Mouse (Mus musculus) neural tube, embryonic 12.5 days (tissue): ENCODE data around the gene Pbx2. TPM values are rescaled to one million over a fixed set of nuclear protein-coding genes. Genes with fewer than 3 reads are reported as not detected.

ENCODE experiments used
- ATAC-seq: fragments of 200-750 bp; cut with Nextera tagmentation; 2 replicates; pipeline ENCODE4 v1.8.0; 2017; ENCODE audit warnings: low read depth, mild to moderate bottlenecking, moderate TSS enrichment, moderate library complexity; ENCODE audit not compliant: low FRiP score
- H3K27ac ChIP-seq: fragments of 300-500 bp; sonication (generic); 2 replicates; pipeline ENCODE4 v1.5.1; 2016
- H3K27me3 ChIP-seq: fragments of 300-500 bp; sonication (generic); replicated peaks from 2 replicates; pipeline ENCODE4 v1.6.1; 2016; ENCODE audit warnings: mild to moderate bottlenecking
- H3K36me3 ChIP-seq: fragments of 300-500 bp; sonication (generic); 2 replicates; pipeline ENCODE4 v1.6.1; 2016; ENCODE audit warnings: mild to moderate bottlenecking
- H3K4me1 ChIP-seq: fragments of 300-500 bp; sonication (generic); 2 replicates; pipeline ENCODE4 v1.6.1; 2016
- H3K4me2 ChIP-seq: fragments of 300-500 bp; sonication (generic); replicated peaks from 2 replicates; pipeline ENCODE4 v1.6.1; 2016; ENCODE audit warnings: mild to moderate bottlenecking
- H3K4me3 ChIP-seq: fragments of 300-500 bp; sonication (generic); 2 replicates; pipeline ENCODE4 v1.5.1; 2016
- H3K9ac ChIP-seq: fragments of 300-500 bp; sonication (generic); 2 replicates; pipeline ENCODE4 v1.6.1; 2016; ENCODE audit warnings: mild to moderate bottlenecking
- H3K9me3 ChIP-seq: fragments of 300-500 bp; sonication (generic); 2 replicates; pipeline ENCODE4 v1.6.1; 2016; ENCODE audit warnings: mild to moderate bottlenecking
- WGBS: fragments of 180-500 bp; shearing (Covaris S2); methylation state at CpG from one replicate; pipeline ENCODE4 v1.1.7; 2016; 5-methylcytosine and 5-hydroxymethylcytosine counted together
- polyA plus RNA-seq: library from polyadenylated mRNA; unstranded; fragments of >200 nt; fragmentation: Nextera tagmentation; extraction: Ambion mirVana; gene quantifications from 2 replicates; pipeline ENCODE4 v1.2.1, GENCODE M21; 2016

Pbx2 gene
- polyA plus RNA-seq, 1 experiment from 2014 or later = 17.1 TPM

DNA sequence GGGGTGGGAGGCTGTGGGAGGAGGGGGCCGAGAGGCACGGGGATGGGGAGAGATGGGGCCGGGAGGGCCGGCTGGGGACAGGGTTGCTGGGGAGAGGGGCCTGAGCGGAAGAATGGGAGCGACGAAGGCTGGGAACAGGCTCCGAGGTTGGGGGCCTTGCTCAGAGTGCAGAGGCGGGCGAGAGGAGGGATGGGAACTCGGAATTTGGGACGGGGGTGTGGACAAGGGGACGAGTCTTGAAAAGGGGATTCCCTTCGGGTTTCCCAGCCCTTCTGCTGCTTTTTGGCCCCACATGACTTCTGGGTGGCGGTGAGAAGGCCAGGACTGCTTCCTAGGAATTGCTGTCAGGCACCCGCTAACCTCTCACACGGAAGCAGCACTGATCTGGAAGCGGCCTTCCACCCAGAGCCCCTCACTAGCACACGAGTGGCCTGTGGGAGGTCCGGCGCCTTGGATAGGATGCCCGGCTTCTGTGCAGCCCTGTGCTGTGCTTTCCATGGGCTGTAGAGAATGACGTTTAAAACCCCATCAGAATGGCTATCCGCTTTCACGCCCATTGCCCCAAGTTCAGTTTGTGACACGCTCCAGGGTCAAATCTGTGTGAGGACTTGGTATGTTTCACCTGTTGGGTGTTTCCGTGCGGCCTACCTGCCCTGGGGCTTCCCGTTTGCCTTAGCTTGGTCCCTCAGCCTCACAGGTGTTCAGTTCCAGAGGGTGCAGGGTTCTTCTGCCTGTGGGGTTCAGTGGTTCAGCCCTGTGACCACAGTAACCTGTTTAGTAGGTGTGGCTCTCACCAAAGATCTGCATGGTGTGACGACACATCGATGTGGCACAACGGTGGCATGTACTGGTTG is 15.3 kb downstream of the Pbx2 start:
- no peaks in the 10 kb centered on the region for H3K27me3 ChIP-seq
- H3K36me3 ChIP-seq = peaks cover 34% of the 10 kb centered on the region
- H3K4me2 ChIP-seq = peak overlapping the region; percentile 89
- H3K9me3 ChIP-seq = no peaks in the 10 kb centered on the region
- WGBS = 18% methylated on average over 32 of the region's 32 CpGs
- ATAC-seq = no peak
- H3K9ac ChIP-seq = peak overlapping the region; percentile 99
- peak overlapping the region; percentile 78 for H3K27ac ChIP-seq
- peak overlapping the region; percentile 98 for H3K4me3 ChIP-seq
- H3K4me1 ChIP-seq = peaks cover 50% of the 10 kb centered on the region

DNA sequence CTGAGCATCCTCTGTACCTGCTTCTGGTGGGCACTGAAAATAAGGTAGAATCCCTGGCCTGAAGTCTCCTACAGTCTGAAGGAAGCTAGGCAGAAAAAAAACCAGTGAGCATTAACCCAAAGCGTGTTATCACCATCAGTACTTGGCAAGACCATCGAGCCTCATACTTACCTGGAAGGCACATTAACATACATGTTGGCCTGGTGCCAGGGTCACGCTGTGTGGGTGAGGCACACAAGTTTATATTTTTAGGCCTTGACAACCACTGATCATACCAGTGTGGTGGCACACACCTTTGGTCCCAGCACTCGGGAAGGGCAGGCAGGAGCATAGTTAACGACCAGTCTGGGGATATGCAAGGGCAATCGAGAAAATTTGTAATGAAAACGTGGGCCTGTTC is 16.9 kb downstream of the Pbx2 start:
- Histone ChIP-seq H3K4me1 (peaks cover 39% of the 10 kb centered on the region), H3K27me3 (no peaks in the 10 kb centered on the region), H3K4me3 (no peak overlapping the region), H3K4me2 (no peak overlapping the region), H3K27ac (no peak overlapping the region), H3K36me3 (peaks cover 43% of the 10 kb centered on the region), H3K9me3 (no peaks in the 10 kb centered on the region), H3K9ac (0 out of 2 replicates have a peak overlapping the region, but pooled peaks have one; percentile 13)
- no peak for ATAC-seq
- WGBS = 91% methylated on average over 7 of the region's 7 CpGs

DNA sequence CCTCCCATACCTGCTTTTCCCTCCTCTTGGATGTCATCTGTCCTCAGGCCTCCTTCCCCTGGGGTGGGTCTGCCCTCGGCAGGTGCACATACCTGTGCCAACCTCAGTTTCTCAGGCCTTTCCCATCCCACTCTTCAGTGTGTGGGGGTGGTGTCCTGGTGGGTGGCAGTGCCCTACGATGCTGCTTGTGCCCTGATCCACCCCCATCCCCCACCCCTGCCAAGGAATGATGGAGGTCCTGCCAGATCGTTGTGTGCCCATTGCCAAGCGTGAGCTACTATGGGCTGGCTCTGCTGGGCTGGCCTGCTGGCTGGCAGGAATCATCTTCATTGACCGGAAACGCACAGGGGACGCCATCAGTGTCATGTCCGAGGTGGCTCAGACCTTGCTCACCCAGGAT is 20.0 kb downstream of the Pbx2 start:
- Histone ChIP-seq H3K9ac (no peak overlapping the region), H3K36me3 (peaks cover 70% of the 10 kb centered on the region), H3K4me1 (peaks cover 27% of the 10 kb centered on the region), H3K4me2 (no peak overlapping the region), H3K27me3 (no peaks in the 10 kb centered on the region), H3K27ac (no peak overlapping the region), H3K9me3 (no peaks in the 10 kb centered on the region), H3K4me3 (no peak overlapping the region)
- 94% methylated on average over 8 of the region's 8 CpGs for WGBS
- ATAC-seq = no peak

DNA sequence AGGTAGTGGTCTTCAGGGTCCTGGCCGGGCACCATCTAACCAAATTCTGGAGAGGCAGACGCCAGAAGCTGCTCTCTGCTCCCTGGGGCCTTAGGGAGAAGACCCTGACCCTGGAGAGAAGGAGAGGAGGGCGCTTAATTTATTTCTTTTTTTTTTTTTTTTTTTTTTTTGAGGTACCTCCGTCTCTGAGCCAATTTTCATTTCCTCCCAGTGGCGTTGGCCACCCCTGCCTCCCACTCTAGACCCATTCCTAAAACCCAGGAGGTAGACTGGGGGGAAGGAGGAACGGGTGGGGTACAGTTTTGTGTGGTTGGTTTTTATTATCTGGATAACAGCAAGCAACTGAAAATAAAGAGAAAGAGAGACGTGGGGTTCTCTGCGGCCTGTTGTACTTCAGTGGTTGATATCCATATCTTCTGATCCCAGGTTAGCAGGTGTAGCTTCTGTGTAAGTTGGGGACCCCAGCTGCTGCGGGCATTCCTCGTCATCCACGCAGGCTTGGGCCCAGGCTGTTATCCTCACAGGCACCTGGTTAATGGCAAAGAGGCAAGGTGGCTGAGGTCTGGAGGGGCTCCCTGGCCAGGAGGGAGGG is 22.1 kb downstream of the Pbx2 start:
- 90% methylated on average over 11 of the region's 11 CpGs for WGBS
- ATAC-seq = no peak
- Histone ChIP-seq H3K9ac (no peak overlapping the region), H3K4me3 (no peak overlapping the region), H3K27me3 (no peaks in the 10 kb centered on the region), H3K27ac (no peak overlapping the region), H3K9me3 (no peaks in the 10 kb centered on the region), H3K4me2 (no peak overlapping the region), H3K36me3 (peaks cover 71% of the 10 kb centered on the region), H3K4me1 (peaks cover 7% of the 10 kb centered on the region)

DNA sequence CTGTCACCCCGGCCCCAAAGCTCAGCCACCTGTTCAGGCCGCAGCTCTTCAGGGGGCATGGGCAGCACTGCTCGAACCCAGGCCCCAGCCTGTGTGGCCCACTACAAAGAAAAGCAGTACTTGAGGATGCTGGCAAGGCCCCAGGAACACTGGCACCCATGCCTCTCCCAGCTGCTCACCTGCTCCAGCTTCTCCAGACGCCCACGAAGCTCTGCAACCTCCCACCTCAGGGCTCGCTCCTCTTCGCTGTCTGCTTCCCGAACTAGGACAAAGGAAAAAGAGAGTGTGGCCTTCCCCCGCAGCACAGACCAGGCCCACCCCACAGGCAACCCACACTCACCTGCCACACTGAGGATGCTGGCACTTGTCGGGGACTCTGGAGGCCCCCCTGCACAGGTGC is 22.8 kb downstream of the Pbx2 start:
- 91% methylated on average over 10 of the region's 10 CpGs for WGBS
- no peak overlapping the region for H3K4me2 ChIP-seq
- H3K9me3 ChIP-seq = no peaks in the 10 kb centered on the region
- no peak for ATAC-seq
- peaks cover 67% of the 10 kb centered on the region for H3K36me3 ChIP-seq
- H3K4me3 ChIP-seq = no peak overlapping the region
- no peak overlapping the region for H3K9ac ChIP-seq
- no peak overlapping the region for H3K27ac ChIP-seq
- H3K4me1 ChIP-seq = peaks cover under 1% of the 10 kb centered on the region; the same call in 1 of the 2 replicates
- no peaks in the 10 kb centered on the region for H3K27me3 ChIP-seq

DNA sequence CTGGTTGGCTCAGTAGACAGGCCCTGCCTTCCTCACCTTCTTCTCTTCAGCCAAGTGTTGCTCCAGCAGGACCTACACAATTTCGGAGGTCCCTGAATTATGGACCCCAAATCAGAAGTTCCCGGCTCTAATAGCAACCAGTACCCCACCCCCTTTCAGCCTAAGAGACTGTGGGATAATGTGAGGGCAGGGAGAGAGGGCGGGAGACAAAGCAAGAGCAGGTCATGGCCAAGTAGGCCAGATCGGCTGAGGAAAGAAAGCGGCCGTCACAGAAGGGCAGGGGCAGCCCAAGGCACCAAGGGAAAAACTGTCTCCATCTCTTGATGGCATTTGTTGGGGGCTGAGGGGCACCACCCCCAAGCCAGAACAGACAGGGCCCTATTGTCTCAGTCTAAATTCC is 24.8 kb downstream of the Pbx2 start, which contains the start of gene Egfl8:
Gene Egfl8, minus strand, starts transcription at position 101 of the 400 bp plus-strand sequence.
- peak within 1 kb of the TSS; percentile 5; the same call in 1 of the 2 replicates for H3K4me3 ChIP-seq
- no peak within 1 kb of the TSS for H3K27ac ChIP-seq
- no peak for ATAC-seq
- peaks cover 57% of the 10 kb centered on the region for H3K36me3 ChIP-seq
- H3K27me3 ChIP-seq = no peaks in the 10 kb centered on the region
- no peaks in the 10 kb centered on the region for H3K9me3 ChIP-seq
- WGBS = 65% methylated on average over 6 of the region's 6 CpGs
- H3K4me1 ChIP-seq = no peaks in the 10 kb centered on the region
- peak within 1 kb of the TSS; percentile 24; the same call in 1 of the 2 replicates for H3K4me2 ChIP-seq
- no peak within 1 kb of the TSS for H3K9ac ChIP-seq

DNA sequence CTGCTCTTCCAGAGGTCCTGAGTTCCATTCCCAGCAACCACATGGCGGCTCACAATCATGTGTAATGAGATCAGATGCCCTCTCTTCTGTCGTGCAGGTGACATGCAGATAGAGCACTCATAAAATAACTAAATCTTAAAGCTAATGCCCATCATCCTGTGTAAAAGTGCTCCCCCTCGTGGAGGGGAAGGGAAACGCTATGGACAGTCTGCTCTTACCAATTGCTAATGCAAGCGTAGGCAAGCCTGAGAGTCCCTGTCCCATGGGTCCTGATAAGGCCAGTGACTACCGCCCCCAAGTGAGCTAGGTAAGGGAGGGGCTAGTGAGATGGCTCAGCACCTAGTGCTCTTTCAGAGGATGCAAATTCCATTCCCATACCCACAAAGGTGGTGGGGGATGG is 27.9 kb downstream of the Pbx2 start:
- WGBS = 20% methylated on average over 6 of the region's 6 CpGs
- no peaks in the 10 kb centered on the region for H3K27me3 ChIP-seq
- H3K36me3 ChIP-seq = peaks cover 47% of the 10 kb centered on the region
- ATAC-seq = no peak
- no peak overlapping the region for H3K4me3 ChIP-seq
- no peaks in the 10 kb centered on the region for H3K4me1 ChIP-seq
- no peaks in the 10 kb centered on the region for H3K9me3 ChIP-seq
- no peak overlapping the region for H3K4me2 ChIP-seq
- H3K9ac ChIP-seq = no peak overlapping the region
- no peak overlapping the region for H3K27ac ChIP-seq

DNA sequence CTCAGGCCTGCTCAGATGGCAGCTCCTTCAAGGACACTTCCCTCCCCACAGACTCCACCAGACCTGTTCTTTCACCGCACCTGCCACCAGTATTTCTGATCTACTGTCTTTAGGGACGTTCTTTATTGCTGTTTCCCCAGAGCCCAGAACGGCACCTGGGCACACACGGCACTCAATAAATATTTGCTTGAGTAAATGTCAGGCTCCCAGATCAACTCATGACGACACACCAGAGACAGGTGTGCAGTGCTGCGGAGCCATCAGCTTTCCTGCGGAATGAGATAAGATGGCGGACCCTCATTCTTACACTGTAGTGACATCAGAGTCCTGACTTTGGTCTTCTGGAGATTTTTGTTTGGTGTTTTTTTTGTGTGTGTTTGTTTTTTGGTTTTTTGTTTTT is 29.9 kb downstream of the Pbx2 start:
- peaks cover 4% of the 10 kb centered on the region for H3K4me1 ChIP-seq
- no peak overlapping the region for H3K4me2 ChIP-seq
- H3K36me3 ChIP-seq = peaks cover 31% of the 10 kb centered on the region
- no peak overlapping the region for H3K9ac ChIP-seq
- H3K27ac ChIP-seq = no peak overlapping the region
- H3K9me3 ChIP-seq = no peaks in the 10 kb centered on the region
- no peak overlapping the region for H3K4me3 ChIP-seq
- H3K27me3 ChIP-seq = no peaks in the 10 kb centered on the region
- ATAC-seq = no peak
- WGBS = 90% methylated on average over 8 of the region's 8 CpGs

DNA sequence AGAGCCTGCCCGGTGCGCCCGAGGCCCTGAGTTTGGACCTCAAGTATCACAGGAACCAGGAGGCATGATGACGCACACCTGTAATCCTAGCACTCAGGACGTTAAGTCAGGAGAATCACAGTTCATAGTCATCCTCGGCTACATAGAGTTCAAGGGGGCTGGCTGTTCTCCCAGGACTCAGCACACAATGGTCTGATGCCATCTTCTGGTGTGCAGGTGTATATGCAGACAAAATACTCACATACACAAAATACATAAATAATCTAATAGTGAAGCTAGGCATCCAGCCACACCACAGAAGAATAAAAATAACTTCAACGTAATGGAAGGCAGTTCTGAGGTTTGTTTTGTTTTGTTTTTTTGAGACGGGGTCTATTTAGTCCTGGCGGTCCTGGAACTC is 32.1 kb downstream of the Pbx2 start:
- Histone ChIP-seq H3K27me3 (no peaks in the 10 kb centered on the region), H3K27ac (no peak overlapping the region), H3K9ac (no peak overlapping the region), H3K4me3 (no peak overlapping the region), H3K36me3 (peaks cover 22% of the 10 kb centered on the region), H3K4me1 (peaks cover 15% of the 10 kb centered on the region), H3K9me3 (no peaks in the 10 kb centered on the region), H3K4me2 (no peak overlapping the region)
- ATAC-seq = no peak
- WGBS = 90% methylated on average over 9 of the region's 9 CpGs

DNA sequence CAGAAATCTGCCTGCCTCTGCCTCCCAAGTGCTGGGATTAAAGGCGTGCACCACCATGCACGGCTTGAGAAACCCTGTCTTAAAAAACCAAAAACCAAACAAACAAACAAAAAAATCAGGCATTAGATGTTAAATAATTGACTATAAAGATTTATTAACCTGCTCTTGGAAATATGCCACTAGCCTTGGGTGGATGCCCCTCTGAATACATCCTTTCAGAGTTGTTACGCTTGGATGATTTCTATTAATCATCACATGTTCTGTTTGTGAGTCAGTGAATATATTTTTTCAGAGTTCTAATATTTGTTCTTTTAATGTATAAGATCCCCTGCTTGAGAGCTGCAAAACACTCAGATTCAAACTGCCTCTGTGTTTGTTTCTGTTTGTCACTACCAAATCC is 33.9 kb downstream of the Pbx2 start:
- 96% methylated on average over 3 of the region's 3 CpGs for WGBS
- no peak for ATAC-seq

DNA sequence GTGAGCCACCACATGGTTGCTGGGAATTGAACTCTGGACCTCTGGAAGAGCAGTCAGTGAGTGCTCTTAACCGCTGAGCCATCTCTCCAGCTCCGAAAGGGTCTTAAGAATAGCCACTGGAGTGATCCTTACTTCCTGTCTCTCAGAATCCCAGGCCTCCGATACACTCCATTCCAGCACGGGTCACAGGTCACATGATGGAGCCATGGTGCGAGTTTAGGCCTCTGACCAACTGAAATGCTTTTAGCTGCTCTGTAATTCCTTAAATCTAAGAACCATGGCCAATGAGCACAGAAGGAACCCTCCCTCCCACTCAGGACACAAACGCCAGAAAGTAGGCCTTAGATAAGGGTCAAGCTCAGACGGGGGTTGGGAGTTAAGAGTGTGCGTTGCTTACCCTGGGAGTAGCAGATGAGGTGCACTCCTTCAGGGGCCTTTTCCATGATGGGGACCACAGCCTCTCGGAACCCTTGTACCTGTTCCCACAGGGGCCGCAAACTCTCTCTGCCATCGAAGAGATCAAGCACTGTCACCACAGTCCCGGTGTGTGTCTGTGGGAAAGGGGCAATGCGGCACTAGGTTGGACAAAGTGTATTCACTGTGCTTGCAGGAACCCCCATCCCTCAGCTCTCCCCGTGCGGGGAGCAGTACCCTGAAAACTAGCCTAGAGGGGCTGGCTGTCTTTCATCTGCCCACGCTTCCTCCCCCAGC is 35.2 kb downstream of the Pbx2 start:
- Histone ChIP-seq H3K4me3 (peak overlapping the region; percentile 60), H3K27me3 (peaks cover 21% of the 10 kb centered on the region), H3K36me3 (peaks cover 22% of the 10 kb centered on the region), H3K9ac (peak overlapping the region; percentile 60), H3K27ac (no peak overlapping the region), H3K4me2 (peak overlapping the region; percentile 86), H3K4me1 (peaks cover 44% of the 10 kb centered on the region), H3K9me3 (no peaks in the 10 kb centered on the region)
- ATAC-seq = no peak
- 55% methylated on average over 16 of the region's 16 CpGs for WGBS

More for the DNA sequence above, 33.9 kb downstream of the Pbx2 start:
- no peak overlapping the region for H3K4me3 ChIP-seq
- H3K27ac ChIP-seq = no peak overlapping the region
- H3K36me3 ChIP-seq = peaks cover 22% of the 10 kb centered on the region
- no peak overlapping the region for H3K9ac ChIP-seq
- H3K27me3 ChIP-seq = peaks cover 9% of the 10 kb centered on the region
- H3K4me1 ChIP-seq = peaks cover 32% of the 10 kb centered on the region
- H3K4me2 ChIP-seq = no peak overlapping the region
- H3K9me3 ChIP-seq = no peaks in the 10 kb centered on the region

DNA sequence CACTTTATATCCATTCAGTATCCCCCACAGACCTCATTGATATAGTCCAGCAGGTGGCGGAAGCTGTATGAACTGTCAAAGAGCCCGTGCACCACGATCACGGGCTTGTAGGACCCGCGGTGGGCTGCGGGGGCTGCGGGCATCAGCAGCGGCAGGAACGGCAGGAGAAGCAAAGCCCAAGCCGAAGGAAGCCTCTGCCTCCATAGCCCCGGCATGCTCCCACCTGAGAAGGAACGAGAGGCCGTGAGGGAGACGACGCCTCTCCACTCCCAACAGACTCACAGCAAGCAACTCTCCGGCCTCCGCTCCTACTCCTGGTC is 35.7 kb downstream of the Pbx2 start:
- WGBS = under 1% methylated on average over 18 of the region's 18 CpGs
- Histone ChIP-seq H3K27ac (peak overlapping the region; percentile 17; the same call in 1 of the 2 replicates), H3K36me3 (peaks cover 22% of the 10 kb centered on the region), H3K27me3 (peaks cover 26% of the 10 kb centered on the region), H3K4me1 (peaks cover 49% of the 10 kb centered on the region), H3K4me3 (peak overlapping the region; percentile 60), H3K4me2 (peak overlapping the region; percentile 86), H3K9ac (peak overlapping the region; percentile 60), H3K9me3 (no peaks in the 10 kb centered on the region)
- ATAC-seq = peak; percentile 27; the same call in 1 of the 2 replicates
